Mouse (Mus musculus): Measurements from ENCODE around the gene Prrxl1. TPM values are rescaled to one million over a fixed set of nuclear protein-coding genes. Genes with fewer than 3 reads are reported as not detected.
A peak's percentile ranks its signal among the peaks of the same experiment; 100 is the strongest.

Prrxl1 gene
- 1.8 and 3.8 TPM in 2 replicates for total RNA-seq (2014; rRNA removed)
- polyA plus RNA-seq (2015; fragmentation: Nextera tagmentation; extraction: Ambion mirVana): 0.60 and 0.79 TPM in 2 replicates

DNA sequence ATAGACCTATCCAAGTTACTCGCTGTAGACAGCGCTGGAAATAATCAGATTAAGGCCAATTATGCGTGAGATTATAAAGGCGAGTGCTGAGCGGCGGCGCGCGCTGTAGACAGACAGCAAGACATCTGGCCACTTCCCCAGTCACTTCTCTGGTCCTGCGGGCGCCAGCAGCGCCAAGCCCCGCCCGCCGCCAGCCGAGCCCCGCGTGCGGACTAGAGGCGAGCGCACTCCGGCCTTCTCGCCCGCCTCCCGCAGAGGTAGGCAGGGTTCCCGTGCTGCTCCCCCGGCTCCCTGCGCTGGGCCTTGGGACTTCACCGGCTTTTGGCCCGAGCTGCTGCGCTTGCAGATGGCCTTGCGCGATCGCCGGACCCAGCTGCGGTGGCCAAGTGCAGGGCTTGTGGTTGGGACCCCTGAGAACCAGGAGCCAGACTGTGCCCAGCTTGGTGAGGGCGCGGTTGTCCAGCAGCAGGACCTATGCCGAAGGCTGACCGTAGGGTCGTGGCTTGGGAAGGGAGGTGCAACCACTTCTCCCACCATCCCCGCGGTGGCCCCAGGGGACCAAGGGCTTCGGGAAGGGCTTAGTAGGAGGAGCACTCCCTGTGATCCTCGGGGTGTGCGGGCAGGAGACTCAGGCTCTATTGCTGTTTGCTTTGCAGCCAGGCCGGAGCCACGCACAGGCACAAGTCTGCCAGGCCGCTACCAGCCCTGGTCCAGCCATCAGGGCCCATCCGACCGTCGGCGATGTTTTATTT, at the start of gene Prrxl1:
Gene Prrxl1, plus strand, starts transcription at position 118 of the 752 bp plus-strand sequence.
- no peak for TF ChIP-seq CTCF (IDR thresholded peaks at IDR 0.05)
- ATAC-seq (ENCODE audit: low FRiP score) (0 out of 2 replicates have a peak, but pooled peaks have one; percentile 11), DNase-seq (ENCODE audit: low spot score) (no peak)
- Histone ChIP-seq H3K4me2 (ENCODE audit: low read depth, low read length, poor library complexity, severe bottlenecking) (peak within 1 kb of the TSS; percentile 53), H3K9ac (replicated peaks; ENCODE audit: low read length, poor library complexity, severe bottlenecking) (0 out of 2 replicates have a peak within 1 kb of the TSS, but pooled peaks have one; percentile 2), H3K4me3 (ENCODE audit: low read depth, low read length) (peak within 1 kb of the TSS; percentile 28), H3K27ac (ENCODE audit: low read depth, low read length) (no peak within 1 kb of the TSS), H3K36me3 (ENCODE audit: insufficient read depth, low read length) (no peaks in the 10 kb centered on the region), H3K27me3 (ENCODE audit: insufficient read depth, low read length) (peaks cover 56% of the 10 kb centered on the region), H3K4me1 (ENCODE audit: insufficient read depth, low read length) (peaks cover 5% of the 10 kb centered on the region), H3K9me3 (ENCODE audit: low read length) (no peaks in the 10 kb centered on the region)
- WGBS: 1% methylated on average over 46 of the region's 53 CpGs

DNA sequence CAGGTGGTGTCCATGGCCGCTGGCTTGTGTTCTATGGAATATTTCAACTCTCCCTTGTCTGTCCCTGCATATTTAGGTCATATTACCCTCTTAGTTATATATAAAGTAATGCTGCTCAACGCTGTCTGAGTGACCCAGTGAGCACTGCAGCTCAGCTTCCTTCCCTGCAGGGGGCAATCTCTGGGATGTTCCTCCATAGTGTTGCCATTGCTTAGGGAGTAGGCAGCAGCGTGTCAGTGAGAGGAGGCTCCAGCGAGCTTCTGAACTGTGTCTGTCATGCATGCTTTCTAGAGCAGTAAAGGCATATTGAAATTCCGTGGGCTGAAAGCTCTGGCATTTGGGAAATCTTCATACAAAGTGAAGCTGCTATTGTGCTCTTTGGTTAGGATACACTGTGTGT, 47.4 kb upstream of the Prrxl1 start:
- Histone ChIP-seq H3K9ac (replicated peaks; ENCODE audit: low read length, poor library complexity, severe bottlenecking) (no peak overlapping the region), H3K4me2 (ENCODE audit: low read depth, low read length, poor library complexity, severe bottlenecking) (no peak overlapping the region), H3K4me3 (ENCODE audit: low read depth, low read length) (no peak overlapping the region), H3K36me3 (ENCODE audit: insufficient read depth, low read length) (0 out of 2 replicates have a peak, but pooled peaks cover 4% of the 10 kb centered on the region), H3K4me1 (ENCODE audit: insufficient read depth, low read length) (no peaks in the 10 kb centered on the region), H3K27ac (ENCODE audit: low read depth, low read length) (no peak overlapping the region), H3K27me3 (ENCODE audit: insufficient read depth, low read length) (no peaks in the 10 kb centered on the region), H3K9me3 (ENCODE audit: low read length) (no peaks in the 10 kb centered on the region)
- DNase-seq (ENCODE audit: low spot score): no peak
- no peak for ATAC-seq (ENCODE audit: low FRiP score)
- 74% methylated on average over 5 of the region's 5 CpGs for WGBS
- peak; percentile 47 for TF ChIP-seq CTCF (IDR thresholded peaks at IDR 0.05)

DNA sequence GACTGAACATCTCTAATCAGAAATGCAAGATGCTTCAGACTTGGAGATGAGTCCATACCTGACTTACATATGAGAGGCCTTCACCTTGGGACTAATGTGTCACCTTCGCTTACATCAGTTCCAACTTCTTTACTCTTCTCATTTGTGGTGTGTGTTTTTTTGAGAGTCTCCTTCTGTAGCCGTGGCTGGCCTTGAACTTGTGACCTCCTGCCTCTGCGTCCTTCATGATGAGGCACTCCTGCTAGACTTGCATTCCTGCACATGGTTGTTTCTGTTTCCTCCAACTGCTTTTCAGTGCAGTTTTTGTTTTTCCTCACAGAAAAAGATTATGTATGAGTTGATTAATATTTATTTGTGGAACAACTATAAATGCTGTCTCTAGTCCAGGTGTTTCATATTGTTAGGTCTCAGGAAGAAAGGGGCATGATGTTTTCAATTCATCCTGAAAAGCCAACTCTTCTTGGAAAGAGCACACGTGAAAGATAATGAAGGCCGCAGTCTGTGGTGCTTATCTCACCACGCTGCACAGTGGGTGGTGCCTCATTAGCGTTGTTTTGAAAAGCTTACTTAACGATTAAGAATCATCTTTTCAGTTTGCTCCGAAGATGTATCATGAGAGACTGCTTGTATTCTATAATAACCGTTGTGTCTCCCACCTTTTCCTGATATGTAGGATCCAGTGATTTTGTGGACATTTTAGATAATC, 45.9 kb upstream of the Prrxl1 start:
- Histone ChIP-seq H3K27ac (ENCODE audit: low read depth, low read length) (no peak overlapping the region), H3K9ac (replicated peaks; ENCODE audit: low read length, poor library complexity, severe bottlenecking) (no peak overlapping the region), H3K9me3 (ENCODE audit: low read length) (no peaks in the 10 kb centered on the region), H3K4me1 (ENCODE audit: insufficient read depth, low read length) (no peaks in the 10 kb centered on the region), H3K4me3 (ENCODE audit: low read depth, low read length) (no peak overlapping the region), H3K36me3 (ENCODE audit: insufficient read depth, low read length) (0 out of 2 replicates have a peak, but pooled peaks cover 4% of the 10 kb centered on the region), H3K4me2 (ENCODE audit: low read depth, low read length, poor library complexity, severe bottlenecking) (no peak overlapping the region), H3K27me3 (ENCODE audit: insufficient read depth, low read length) (no peaks in the 10 kb centered on the region)
- ATAC-seq (ENCODE audit: low FRiP score) (no peak), DNase-seq (ENCODE audit: low spot score) (no peak)
- no peak for TF ChIP-seq CTCF (IDR thresholded peaks at IDR 0.05)
- WGBS: 75% methylated on average over 10 of the region's 10 CpGs

DNA sequence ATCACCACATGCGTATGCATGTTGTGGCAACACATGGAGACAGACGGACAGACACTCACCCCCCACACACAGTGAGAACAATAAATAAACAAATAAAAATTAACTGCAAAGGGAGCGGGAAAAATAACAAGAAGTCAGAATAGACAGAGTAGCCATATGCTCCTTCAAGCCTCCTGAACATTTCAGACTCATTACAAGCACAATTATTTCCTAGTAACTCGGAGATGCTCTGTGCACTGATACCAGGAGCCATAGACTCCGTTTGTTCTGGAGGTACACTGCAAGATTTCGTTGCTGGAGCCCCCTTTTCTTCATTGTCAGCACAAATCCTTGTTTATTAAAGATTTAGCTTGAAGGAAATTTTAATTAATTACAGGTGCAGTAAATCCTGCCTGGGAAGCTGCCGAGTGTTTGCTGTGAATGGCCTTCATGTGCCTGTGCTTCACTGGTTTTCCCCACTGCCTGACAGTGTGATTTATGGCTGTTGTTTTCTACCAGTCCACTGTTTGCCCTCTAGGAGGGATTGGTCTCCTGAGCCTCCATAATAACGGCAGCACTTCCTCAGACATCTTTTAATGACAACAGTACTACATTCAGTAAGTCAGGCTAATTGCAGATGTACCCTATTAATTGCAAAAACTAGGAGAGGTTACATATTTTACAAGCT, 44.2 kb upstream of the Prrxl1 start:
- no peaks in the 10 kb centered on the region for H3K27me3 ChIP-seq (ENCODE audit: insufficient read depth, low read length)
- H3K4me3 ChIP-seq (ENCODE audit: low read depth, low read length): no peak overlapping the region
- DNase-seq (ENCODE audit: low spot score) (peak; percentile 39), ATAC-seq (ENCODE audit: low FRiP score) (no peak)
- no peak overlapping the region for H3K9ac ChIP-seq (replicated peaks; ENCODE audit: low read length, poor library complexity, severe bottlenecking)
- H3K36me3 ChIP-seq (ENCODE audit: insufficient read depth, low read length): peaks cover 4% of the 10 kb centered on the region; the same call in 1 of the 2 replicates
- no peak for TF ChIP-seq CTCF (IDR thresholded peaks at IDR 0.05)
- no peak overlapping the region for H3K4me2 ChIP-seq (ENCODE audit: low read depth, low read length, poor library complexity, severe bottlenecking)
- H3K4me1 ChIP-seq (ENCODE audit: insufficient read depth, low read length): no peaks in the 10 kb centered on the region
- no peaks in the 10 kb centered on the region for H3K9me3 ChIP-seq (ENCODE audit: low read length)
- no peak overlapping the region for H3K27ac ChIP-seq (ENCODE audit: low read depth, low read length)
- 76% methylated on average over 8 of the region's 8 CpGs for WGBS

DNA sequence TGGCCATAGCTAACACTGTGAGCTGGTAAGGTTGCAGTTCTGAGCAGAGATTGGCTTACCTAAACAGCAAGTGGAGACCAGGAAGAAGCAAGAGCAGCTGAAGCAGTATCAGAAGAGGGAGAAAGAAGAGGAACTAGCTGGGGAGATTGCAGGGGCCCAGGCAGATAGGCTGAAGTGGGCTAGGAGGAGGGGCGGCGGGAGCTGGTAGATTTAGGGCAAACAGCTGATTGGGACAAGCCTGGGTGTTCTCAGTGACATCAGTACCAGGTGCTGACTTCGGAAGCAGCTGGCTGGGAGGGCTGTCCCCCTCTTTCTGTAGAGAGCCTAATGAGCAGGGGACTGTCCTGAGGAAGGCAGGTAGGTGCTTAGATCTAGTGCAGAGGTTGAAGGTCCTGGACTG, 37.8 kb upstream of the Prrxl1 start:
- Histone ChIP-seq H3K27ac (ENCODE audit: low read depth, low read length) (no peak overlapping the region), H3K9ac (replicated peaks; ENCODE audit: low read length, poor library complexity, severe bottlenecking) (no peak overlapping the region), H3K4me2 (ENCODE audit: low read depth, low read length, poor library complexity, severe bottlenecking) (no peak overlapping the region), H3K4me1 (ENCODE audit: insufficient read depth, low read length) (no peaks in the 10 kb centered on the region), H3K9me3 (ENCODE audit: low read length) (no peaks in the 10 kb centered on the region), H3K36me3 (ENCODE audit: insufficient read depth, low read length) (peaks cover 20% of the 10 kb centered on the region), H3K27me3 (ENCODE audit: insufficient read depth, low read length) (no peaks in the 10 kb centered on the region), H3K4me3 (ENCODE audit: low read depth, low read length) (no peak overlapping the region)
- DNase-seq (ENCODE audit: low spot score): no peak
- no peak for ATAC-seq (ENCODE audit: low FRiP score)
- 98% methylated on average over 3 of the region's 3 CpGs for WGBS
- TF ChIP-seq CTCF (IDR thresholded peaks at IDR 0.05): no peak
